Mouse (Mus musculus): ENCODE results near the gene Spin2-ps6. TPM values are rescaled to one million over a fixed set of nuclear protein-coding genes. Genes with fewer than 3 reads are reported as not detected.
"Not testable (repeated sequence)": the region's sequence is repeated elsewhere in the genome, so short reads cannot be mapped to it uniquely, and the experiment has no call there.

Gene Spin2-ps6
- polyA plus RNA-seq (2015; fragmentation: Nextera tagmentation; extraction: Ambion mirVana) = not detected in 2 replicates

DNA sequence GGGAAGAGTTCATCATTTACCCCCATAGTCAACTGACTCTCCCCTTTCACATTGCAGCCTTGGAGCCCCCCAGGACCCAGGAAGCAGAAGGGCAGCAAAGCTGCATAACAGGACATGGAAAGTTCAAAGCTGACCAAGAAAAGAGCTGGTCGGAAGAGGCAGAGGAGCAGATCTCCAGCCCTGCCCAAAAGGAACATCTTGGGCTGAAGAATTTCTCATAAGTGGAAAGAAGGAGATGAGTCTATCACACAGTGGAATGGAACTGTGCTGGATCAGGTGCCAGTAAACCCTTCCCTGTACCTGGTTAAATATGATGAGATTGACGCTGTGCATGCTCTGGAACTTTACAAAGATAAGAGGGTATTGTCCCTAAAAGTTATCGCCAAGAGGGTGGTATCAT lies at the start of gene Spin2-ps6:
Spin2-ps6 (plus strand) TSS at position 301 of the 400 bp plus-strand sequence.
- H3K36me3 ChIP-seq; H3K9ac ChIP-seq; H3K4me2 ChIP-seq; H3K4me3 ChIP-seq; H3K27ac ChIP-seq (replicated peaks); H3K9me3 ChIP-seq; H3K27me3 ChIP-seq; ATAC-seq (ENCODE audit: low read depth); H3K4me1 ChIP-seq (replicated peaks): not testable (repeated sequence)
- WGBS = 100% methylated on average over 1 of the region's 3 CpGs

Other genes starting within 250 kb of the Spin2-ps6 start
- not detected in 2 replicates for gene Btbd35f12, start 78.5 kb downstream of the Spin2-ps6 start, polyA plus RNA-seq (2015; fragmentation: Nextera tagmentation; extraction: Ambion mirVana)

Data from neural tube, embryonic 13.5 days (tissue).